Mouse (Mus musculus) retina, postnatal 7 days (tissue): Measurements from ENCODE around the gene Sulf2.

Experiments used
- DNase-seq: peaks from one replicate; pipeline ENCODE4 v3.0.0-alpha.2; 2012; ENCODE audit warnings: low read depth, low spot score

Sulf2 gene

GRCm38 (mm10) chr2:166119992-166120391, 35.5 kb downstream of the Sulf2 start:
- DNase-seq, result no peak

GRCm38 (mm10) chr2:166116704-166117103, 38.8 kb downstream of the Sulf2 start:
- DNase-seq, result no peak

- DNase-seq, result no peak
These were observed 39.2 kb downstream of the Sulf2 start for GRCm38 (mm10) chr2:166116278-166116608.

GRCm38 (mm10) chr2:166115571-166116277, 39.7 kb downstream of the Sulf2 start:
- no peak for DNase-seq

GRCm38 (mm10) chr2:166112986-166113385, 42.5 kb downstream of the Sulf2 start:
- no peak for DNase-seq

GRCm38 (mm10) chr2:166111831-166112250, 43.6 kb downstream of the Sulf2 start:
- DNase-seq, result no peak

- no peak for DNase-seq
These were observed 44.2 kb downstream of the Sulf2 start for GRCm38 (mm10) chr2:166111238-166111637.

GRCm38 (mm10) chr2:166110764-166111163, 44.7 kb downstream of the Sulf2 start:
- no peak for DNase-seq

- DNase-seq, result peak; percentile 68
These were observed 47.1 kb downstream of the Sulf2 start for GRCm38 (mm10) chr2:166108326-166108725.

GRCm38 (mm10) chr2:166107911-166108310, 47.6 kb downstream of the Sulf2 start:
- DNase-seq, result no peak

- DNase-seq, result no peak
These were observed 48.8 kb downstream of the Sulf2 start for GRCm38 (mm10) chr2:166106631-166107030.

GRCm38 (mm10) chr2:166105911-166106310, 49.6 kb downstream of the Sulf2 start:
- no peak for DNase-seq

- no peak for DNase-seq
These were observed 52.6 kb downstream of the Sulf2 start for GRCm38 (mm10) chr2:166102893-166103292.

GRCm38 (mm10) chr2:166100309-166101262, 54.9 kb downstream of the Sulf2 start:
- DNase-seq, result no peak

GRCm38 (mm10) chr2:166098292-166098933, 57.0 kb downstream of the Sulf2 start:
- DNase-seq, result no peak

- DNase-seq, result peak; percentile 48
These were observed 57.8 kb downstream of the Sulf2 start for GRCm38 (mm10) chr2:166097443-166098291.

GRCm38 (mm10) chr2:166096834-166097233, 58.6 kb downstream of the Sulf2 start:
- DNase-seq, result no peak

- no peak for DNase-seq
These were observed 59.2 kb downstream of the Sulf2 start for GRCm38 (mm10) chr2:166096300-166096699.

GRCm38 (mm10) chr2:166092412-166092811, 63.1 kb downstream of the Sulf2 start:
- DNase-seq, result no peak

- no peak for DNase-seq
These were observed 63.9 kb downstream of the Sulf2 start for GRCm38 (mm10) chr2:166091599-166091998.

- no peak for DNase-seq
These were observed 65.3 kb downstream of the Sulf2 start for GRCm38 (mm10) chr2:166090131-166090581.
